Mouse (Mus musculus): ENCODE results near the gene Gpr132. TPM values are rescaled to one million over a fixed set of nuclear protein-coding genes. Genes with fewer than 3 reads are reported as not detected.

Gpr132 gene
- total RNA-seq, 2 experiments from 2014 or later, result 0.18 TPM; not detected in 1

DNA sequence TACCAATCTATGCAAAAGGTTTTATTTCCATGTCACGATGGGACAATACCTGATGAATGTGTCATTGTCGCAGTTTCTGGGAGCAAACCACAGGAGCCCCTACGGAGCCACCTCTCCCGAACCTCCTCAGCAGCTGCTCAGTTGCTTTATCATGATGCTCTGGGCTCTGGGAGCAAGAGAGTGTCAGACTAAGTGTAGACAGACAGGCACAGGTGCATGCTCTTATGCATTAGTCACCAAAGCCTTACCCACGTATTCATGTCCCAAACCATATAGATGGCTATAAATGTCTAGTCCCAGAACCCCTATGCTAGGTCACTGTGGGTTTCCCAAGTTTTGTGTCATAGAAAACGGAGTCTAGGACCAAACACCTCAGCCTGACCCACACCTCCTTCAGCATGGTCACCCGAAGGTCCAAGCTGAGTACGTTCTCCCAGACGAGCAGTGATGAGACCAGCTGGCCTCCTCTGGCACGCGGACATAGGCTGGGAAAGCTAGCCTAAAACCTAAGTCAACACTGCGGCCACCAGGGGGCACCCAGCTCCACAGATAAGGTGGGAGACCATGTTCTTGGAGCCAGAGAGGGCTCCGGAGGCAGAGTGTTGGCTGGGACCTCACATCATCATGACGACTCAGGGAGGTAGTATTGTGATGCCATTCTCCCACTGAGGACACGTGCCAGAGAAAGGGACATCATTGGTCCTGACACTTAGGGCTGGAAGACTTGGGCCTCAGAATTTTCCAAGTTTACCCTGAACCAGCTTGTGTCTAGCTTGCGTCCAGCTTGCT lies 7.4 kb upstream of the Gpr132 start:
- intact Hi-C loops (cut with DNase I), result loop anchor here (5.0 kb wide), 2 partner anchors 52 to 82 kb away; partner anchors contain the start of gene Jag2
- TF ChIP-seq CTCF (IDR thresholded peaks at IDR 0.05), result peak; percentile 90
- H3K4me3 ChIP-seq, result no peak overlapping the region
- peak; percentile 84 to 92 for DNase-seq (ENCODE audit: extremely low spot score in 1 of 2, low spot score in 2 of 2)
- H3K27ac ChIP-seq, result peak overlapping the region; percentile 12

DNA sequence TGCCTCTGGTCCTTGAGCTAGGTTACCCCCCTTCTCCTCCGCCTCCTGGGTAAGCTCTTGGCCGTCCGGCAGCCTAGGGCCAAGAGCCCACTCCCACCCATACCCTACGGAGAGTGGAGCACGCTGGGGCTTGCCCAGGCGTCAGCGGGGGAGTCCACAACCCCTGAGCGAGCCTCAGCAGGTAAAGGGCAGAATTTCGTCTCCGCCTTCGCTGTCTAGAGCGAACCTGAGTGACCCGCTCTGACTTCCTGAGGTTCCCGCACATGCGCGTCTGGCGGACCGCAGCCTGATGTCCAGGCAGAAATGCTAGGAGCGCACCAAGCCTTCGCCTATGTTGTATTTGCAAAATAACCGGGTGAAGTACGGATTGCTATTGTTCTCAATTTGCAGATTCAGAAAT lies 6.2 kb upstream of the Gpr132 start:
- no peak overlapping the region for H3K27ac ChIP-seq
- intact Hi-C loops (cut with DNase I), result no loop called here
- DNase-seq (ENCODE audit: extremely low spot score in 1 of 2, low spot score in 2 of 2), result peak in 1 of 2 experiments; percentile 7
- no peak overlapping the region for H3K4me3 ChIP-seq
- no peak for TF ChIP-seq CTCF (IDR thresholded peaks at IDR 0.05)

DNA sequence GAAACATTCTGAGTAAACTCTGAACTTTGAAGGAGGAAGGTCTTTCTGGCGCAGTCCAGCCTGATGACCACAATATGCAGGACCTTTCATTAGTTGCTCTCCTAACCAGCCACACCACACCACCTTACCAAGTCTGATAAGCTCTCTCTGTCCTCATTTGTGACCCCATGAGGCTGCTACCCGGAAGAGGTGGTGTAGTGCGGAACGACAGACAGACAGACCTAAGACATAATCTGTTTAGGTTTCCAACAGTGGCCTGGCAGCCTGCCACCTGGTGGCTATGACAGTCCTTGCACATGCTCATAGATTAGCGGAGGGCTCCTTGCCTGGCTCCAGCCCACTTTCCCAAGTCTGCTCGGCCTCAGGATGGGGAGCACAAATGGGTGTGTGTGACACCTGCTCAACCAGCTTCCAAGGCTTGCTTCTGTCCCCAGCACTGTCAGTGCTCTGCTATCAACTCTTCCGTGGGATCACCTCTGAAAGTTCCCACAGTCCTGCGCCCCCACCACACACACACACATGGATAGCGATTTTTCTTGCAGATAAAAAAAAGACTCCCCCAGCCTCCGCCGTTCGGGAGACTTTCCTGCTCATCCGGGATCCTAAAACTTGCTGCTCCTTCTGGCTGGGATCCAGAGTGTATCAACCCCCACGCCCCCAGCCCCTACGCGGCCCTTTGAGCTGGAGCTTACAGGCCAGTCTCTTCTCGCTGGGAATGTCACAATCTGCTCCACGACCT lies 5.6 kb upstream of the Gpr132 start:
- intact Hi-C loops (cut with DNase I), result no loop called here

DNA sequence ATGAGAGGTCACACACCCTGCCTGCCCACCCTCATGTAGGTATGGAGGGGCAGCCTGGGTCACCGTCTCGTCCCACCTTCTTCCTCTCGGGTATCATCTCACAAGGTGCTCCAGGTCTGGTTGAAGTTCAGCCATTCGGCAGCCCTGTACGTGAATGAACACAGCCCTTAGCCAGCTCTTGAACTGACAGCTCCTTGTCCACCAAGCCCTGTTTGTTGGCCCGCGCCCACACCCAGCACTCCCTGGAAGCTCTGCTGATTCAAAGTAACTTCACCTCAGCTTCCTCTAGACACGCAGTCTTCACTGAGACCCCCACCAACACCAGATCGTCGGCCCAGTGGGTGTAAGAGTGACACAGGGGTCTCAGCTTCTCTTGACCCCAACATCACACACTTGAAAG lies 5.0 kb upstream of the Gpr132 start:
- Histone ChIP-seq H3K4me3 (no peak overlapping the region), H3K27ac (no peak overlapping the region)
- peak in 1 of 2 experiments; percentile 8 for DNase-seq (ENCODE audit: extremely low spot score in 1 of 2, low spot score in 2 of 2)
- intact Hi-C loops (cut with DNase I), result no loop called here
- no peak for TF ChIP-seq CTCF (IDR thresholded peaks at IDR 0.05)

More for the DNA sequence above, 5.6 kb upstream of the Gpr132 start:
- TF ChIP-seq CTCF (IDR thresholded peaks at IDR 0.05), result peak; percentile 64
- DNase-seq (ENCODE audit: extremely low spot score in 1 of 2, low spot score in 2 of 2), result peak; percentile 52 to 54
- Histone ChIP-seq H3K4me3 (no peak overlapping the region), H3K27ac (no peak overlapping the region)

- no peak for DNase-seq (ENCODE audit: extremely low spot score in 1 of 2, low spot score in 2 of 2)
- no peak for TF ChIP-seq CTCF (IDR thresholded peaks at IDR 0.05)
- intact Hi-C loops (cut with DNase I), result no loop called here
- no peak overlapping the region for H3K4me3 ChIP-seq
- H3K27ac ChIP-seq, result no peak overlapping the region
These were observed 3.2 kb upstream of the Gpr132 start for GRCm38 (mm10) chr12:112871272-112871671.

GRCm38 (mm10) chr12:112870775-112871174 lies 2.7 kb upstream of the Gpr132 start:
- TF ChIP-seq CTCF (IDR thresholded peaks at IDR 0.05), result no peak
- Histone ChIP-seq H3K27ac (no peak overlapping the region), H3K4me3 (no peak overlapping the region)
- no peak for DNase-seq (ENCODE audit: extremely low spot score in 1 of 2, low spot score in 2 of 2)
- intact Hi-C loops (cut with DNase I), result no loop called here

DNA sequence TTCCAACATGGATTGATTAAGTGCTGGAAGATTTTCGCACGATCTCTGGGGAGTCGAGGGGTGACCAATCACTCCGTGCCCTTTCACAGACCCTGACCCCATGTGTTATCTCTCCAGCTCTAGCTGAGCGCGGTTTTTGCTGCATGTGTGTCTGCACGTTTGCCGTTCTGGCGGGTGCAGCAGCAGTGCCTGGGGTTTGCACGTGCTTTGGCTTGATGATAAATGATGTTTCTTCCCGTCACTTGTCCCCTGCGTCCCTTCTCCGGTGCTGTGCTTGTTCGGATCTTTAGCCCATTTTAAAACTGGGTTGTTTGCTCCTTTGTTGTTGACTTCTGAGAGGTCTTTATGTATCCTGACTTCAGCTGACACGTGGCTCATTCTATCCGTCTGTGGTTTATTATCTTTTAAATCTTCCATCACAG lies 1.8 kb upstream of the Gpr132 start:
- intact Hi-C loops (cut with DNase I), result no loop called here
- Histone ChIP-seq H3K4me3 (no peak overlapping the region), H3K27ac (no peak overlapping the region)
- TF ChIP-seq CTCF (IDR thresholded peaks at IDR 0.05), result no peak
- no peak for DNase-seq (ENCODE audit: extremely low spot score in 1 of 2, low spot score in 2 of 2)

GRCm38 (mm10) chr12:112867106-112867674 lies 838 bp downstream of the Gpr132 start:
- H3K4me3 ChIP-seq, result no peak overlapping the region
- intact Hi-C loops (cut with DNase I), result no loop called here
- no peak overlapping the region for H3K27ac ChIP-seq
- no peak for TF ChIP-seq CTCF (IDR thresholded peaks at IDR 0.05)
- no peak for DNase-seq (ENCODE audit: extremely low spot score in 1 of 2, low spot score in 2 of 2)

DNA sequence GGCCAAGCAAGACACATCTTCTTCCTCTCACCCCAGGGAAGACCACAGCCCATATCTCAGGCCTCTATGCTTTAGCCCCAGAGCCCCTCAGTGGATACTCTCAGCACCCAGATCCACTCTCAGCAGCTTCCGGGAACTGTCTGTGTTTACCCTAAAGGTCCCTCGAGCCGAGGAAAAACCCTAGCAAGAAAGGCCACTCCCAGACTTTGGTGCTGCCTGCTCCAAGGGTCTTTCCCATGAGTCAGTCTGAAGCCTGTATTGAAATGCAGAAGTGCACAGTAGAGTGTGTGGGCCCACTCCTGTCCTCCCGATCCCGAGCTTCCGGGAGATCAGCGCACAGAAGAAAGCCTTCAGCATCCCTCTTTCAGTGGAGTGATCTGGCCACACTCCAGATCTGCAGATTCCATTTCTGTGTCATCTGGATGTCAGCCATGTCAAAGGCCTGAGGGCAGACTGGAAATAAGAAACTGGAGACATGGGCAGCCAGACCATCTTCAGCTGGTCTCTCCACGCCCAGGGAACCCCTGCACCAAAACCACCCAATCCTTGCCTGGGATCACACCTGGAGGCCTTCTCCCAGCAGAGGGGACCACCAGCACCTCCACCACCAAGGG lies 1.5 kb downstream of the Gpr132 start:
- intact Hi-C loops (cut with DNase I), result no loop called here
- no peak for DNase-seq (ENCODE audit: extremely low spot score in 1 of 2, low spot score in 2 of 2)

DNA sequence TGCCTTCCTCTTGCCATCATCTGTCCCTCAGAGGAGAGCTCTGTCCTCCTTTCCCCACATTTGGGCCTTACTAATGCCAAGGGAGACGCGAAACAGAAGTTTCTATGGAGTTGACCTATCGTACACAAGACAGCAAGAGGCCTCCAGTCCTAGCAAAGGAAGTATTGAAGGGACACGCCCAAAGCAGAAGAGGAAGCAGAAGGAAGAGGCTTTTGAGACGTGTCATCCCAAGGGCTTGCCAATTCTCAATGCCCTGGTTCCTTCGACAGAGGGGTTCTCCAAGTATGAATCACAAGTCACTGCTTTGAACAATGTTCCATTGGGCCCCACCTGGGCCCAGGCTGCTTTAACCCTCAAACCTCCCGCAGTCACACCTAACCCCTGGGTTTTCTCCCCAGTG lies 3.2 kb downstream of the Gpr132 start:
- no peak overlapping the region for H3K27ac ChIP-seq

More for the DNA sequence above, 1.5 kb downstream of the Gpr132 start:
- no peak for TF ChIP-seq CTCF (IDR thresholded peaks at IDR 0.05)
- Histone ChIP-seq H3K27ac (no peak overlapping the region), H3K4me3 (no peak overlapping the region)

GRCm38 (mm10) chr12:112861911-112862321 lies 6.1 kb downstream of the Gpr132 start:
- no peak overlapping the region for H3K4me3 ChIP-seq
- TF ChIP-seq CTCF (IDR thresholded peaks at IDR 0.05), result no peak
- intact Hi-C loops (cut with DNase I), result no loop called here
- DNase-seq (ENCODE audit: extremely low spot score in 1 of 2, low spot score in 2 of 2), result no peak
- H3K27ac ChIP-seq, result no peak overlapping the region

More for the DNA sequence above, 3.2 kb downstream of the Gpr132 start:
- TF ChIP-seq CTCF (IDR thresholded peaks at IDR 0.05), result no peak
- no peak overlapping the region for H3K4me3 ChIP-seq
- intact Hi-C loops (cut with DNase I), result no loop called here
- DNase-seq (ENCODE audit: extremely low spot score in 1 of 2, low spot score in 2 of 2), result no peak

DNA sequence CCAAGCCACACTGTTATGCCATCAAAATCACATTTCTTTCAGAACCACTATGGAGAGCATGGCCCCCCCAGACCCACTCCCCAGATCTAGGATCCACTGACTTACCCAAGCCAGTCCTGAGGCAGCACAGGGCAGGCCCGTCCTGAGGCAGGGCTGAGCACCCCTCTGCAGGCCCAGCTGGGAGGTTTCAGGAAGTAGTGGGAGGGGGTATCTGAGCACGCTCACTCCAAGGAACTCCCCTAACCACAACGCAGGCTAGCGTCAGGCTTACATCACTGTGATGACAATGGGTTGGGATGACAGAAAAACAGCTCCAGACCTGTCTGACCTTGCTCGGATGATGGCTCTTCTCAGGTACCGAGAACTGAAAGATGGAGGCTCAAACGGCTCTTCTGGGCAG lies 7.3 kb downstream of the Gpr132 start:
- no peak for DNase-seq (ENCODE audit: extremely low spot score in 1 of 2, low spot score in 2 of 2)
- H3K27ac ChIP-seq, result no peak overlapping the region
- H3K4me3 ChIP-seq, result no peak overlapping the region
- TF ChIP-seq CTCF (IDR thresholded peaks at IDR 0.05), result no peak
- intact Hi-C loops (cut with DNase I), result no loop called here
